Mouse (Mus musculus) layer of hippocampus, adult 9-10 months (tissue): Measurements from ENCODE around the gene Pknox2.

Experiments used
- DNase-seq: peaks from one replicate; pipeline ENCODE4 v3.0.0; 2022; ENCODE audit warnings: low spot score

The Pknox2 gene

DNA sequence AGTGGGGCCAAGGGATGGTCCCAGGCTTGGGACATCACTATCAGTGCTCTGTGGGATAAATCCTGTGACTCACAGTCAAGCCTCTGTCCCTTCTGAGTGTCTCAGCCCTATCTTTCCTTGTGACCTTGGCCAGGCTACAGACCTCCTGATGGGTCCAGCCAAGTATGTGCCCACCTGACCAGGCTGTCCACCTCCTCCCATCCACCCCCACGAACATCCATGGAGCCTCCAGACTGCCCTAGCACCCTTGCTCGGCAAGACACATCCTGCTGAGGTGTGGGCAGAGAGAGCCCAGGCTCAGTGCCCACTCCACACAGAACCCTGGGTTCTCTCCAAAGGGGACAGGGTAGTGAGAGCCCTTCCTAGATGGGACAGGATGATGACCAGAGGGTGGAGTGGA lies 204.6 kb downstream of the Pknox2 start:
- DNase-seq: no peak

DNA sequence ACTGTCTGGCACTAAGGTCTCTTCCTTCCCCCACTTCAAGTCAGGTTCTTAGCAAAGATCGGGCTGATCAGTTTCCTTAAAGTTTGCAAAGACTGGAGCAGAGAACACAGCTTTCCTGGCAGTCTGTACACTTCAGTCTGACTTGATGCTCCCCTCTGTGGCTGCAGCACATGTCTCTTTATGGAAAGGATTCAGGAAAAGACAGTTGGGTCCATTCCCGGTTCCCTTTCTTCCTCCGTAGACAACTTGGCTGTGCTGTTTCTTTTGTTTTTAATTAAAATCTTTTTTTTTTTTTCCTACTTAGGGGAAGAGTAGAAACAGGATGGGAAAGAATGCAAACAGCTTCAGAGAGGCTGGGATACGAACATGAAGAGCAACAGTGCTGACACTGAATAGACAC lies 205.1 kb downstream of the Pknox2 start:
- no peak for DNase-seq

DNA sequence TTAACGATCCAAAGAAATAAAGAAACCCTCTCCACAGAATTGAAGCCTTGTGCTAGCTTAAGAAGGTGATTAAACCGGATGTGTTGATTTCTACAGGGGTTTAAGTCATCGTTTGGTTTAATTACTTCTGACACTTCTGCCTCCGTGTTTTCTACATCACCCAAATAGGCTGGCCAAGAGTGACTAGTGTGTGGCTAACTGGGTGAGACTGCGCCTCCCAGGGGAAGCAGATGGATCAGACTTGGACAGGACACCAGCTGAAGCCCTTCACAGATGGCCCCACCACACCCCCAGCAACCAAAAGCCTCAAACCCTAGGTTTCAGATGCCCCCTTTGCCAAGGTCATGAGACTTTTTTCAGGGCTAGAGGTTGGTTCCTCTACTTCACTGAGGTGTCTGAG lies 205.6 kb downstream of the Pknox2 start:
- no peak for DNase-seq

DNA sequence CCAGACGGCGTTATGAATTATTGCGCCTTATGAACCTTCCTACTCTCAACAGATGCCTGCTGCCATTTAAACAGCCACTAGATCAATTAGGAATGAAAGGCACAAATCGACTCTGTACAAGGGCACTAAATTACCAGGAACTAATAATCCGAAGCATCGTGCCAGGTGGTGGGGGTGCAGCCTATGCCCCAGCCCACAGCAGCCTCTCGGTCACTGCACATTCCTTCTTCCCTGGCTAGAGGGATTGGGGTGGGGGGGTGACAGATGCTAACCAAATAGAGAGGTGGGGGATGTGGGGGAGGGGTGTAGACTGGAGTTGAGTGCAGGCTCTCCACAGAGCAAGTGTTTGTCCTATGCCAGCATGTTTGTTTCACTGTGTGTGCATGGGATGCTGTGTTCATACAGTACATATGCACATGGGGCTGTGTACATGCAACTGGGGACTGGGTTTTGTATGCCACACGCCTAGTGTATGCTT lies 208.6 kb downstream of the Pknox2 start:
- DNase-seq: no peak

- DNase-seq: peak; percentile 49
Measured at GRCm38 (mm10) chr9:36933813-36934493, 213.3 kb downstream of the Pknox2 start.

- no peak for DNase-seq
Measured at GRCm38 (mm10) chr9:36932950-36933812, 214.0 kb downstream of the Pknox2 start.

- DNase-seq: no peak
Measured at GRCm38 (mm10) chr9:36931657-36932056, 215.6 kb downstream of the Pknox2 start.

GRCm38 (mm10) chr9:36923753-36924152 lies 223.5 kb downstream of the Pknox2 start:
- DNase-seq: no peak

DNA sequence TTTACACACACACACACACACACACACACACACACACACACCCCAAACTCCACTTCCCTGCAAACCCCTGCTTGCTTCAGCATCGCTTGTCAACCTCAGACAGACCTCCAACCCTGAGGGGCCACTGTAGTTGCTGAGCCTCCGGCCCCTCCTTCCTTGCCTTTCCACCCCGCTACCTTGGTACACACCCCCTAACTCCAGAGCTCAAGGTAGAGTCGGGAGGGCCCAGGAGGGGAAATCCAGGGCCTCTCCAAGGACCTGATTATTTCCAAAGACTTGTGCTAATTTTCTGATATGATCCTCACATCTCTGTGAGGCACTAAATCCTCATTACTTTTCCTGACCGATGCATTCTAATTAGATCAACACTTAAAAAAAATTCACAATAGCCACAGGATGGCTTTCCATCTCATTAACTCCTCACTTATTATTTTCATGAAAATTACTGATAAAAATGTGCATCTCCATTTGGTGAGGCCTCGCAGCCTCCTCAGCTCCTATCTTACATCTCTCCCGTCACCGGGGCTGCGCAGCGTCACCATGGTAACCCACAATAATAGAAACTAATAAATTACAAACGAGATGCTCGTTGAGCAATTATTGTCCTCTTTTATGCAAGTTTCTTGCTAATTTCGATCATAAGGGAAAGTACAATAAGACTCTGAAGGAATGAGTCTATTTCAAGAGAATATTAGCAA lies 225.3 kb downstream of the Pknox2 start:
- peak; percentile 43 for DNase-seq

DNA sequence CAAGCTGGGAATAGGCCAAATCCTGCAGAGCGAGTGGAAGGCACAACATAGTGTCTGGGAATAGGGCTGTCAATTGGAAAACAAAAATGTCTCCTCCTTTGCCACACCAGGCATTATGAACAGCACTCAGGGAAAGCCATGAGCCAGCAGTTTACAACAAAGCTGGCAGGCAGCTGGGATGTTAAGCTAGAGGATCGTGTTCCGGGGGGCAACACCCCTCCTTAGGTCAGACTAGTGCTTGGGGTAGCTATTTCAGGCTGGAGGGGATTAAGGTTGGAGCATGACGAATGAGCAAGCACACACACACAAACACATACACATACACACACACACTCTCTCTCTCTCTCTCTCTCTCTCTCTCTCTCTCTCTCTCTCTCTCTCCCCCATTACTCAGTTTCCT lies 227.7 kb downstream of the Pknox2 start:
- DNase-seq: no peak

DNA sequence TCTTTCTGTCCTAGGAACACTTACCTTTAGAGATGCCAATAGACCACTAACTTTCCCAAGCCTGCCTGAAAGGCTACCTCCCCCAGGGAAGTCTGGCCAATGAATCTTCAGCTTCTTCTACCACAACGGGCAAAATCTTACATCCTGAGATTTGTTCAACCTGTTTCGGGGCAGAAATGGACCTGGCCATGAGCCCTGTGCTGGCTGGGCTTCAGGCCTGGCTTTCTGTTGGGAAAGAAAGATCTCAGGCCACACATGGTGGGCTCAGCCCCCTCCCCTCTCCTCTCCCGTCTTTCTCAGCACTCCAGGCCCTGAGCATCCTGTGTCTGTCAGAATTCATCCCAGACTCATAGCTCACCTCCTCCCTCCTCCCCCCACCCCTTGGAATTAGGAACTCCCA lies 228.6 kb downstream of the Pknox2 start:
- DNase-seq: no peak

DNA sequence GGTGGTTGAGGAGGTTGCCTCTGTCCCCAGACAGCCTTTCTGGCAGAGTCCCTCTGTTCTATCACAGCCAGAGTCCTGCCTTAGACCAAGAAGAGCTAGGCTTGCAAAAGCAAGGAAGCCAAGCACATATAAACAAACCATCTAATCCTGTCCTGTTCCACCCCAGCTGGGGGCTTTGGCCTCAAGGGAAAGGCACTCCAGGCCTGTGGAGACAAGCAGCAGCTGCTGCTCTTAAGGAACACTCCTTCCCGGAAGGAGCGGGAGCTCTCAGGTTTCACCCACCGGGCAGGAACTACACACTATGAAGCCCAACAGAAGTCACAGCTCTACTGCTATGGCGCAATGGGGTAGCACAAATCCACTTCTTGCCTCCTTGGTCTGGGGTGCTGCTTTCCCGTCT lies 230.3 kb downstream of the Pknox2 start:
- no peak for DNase-seq

GRCm38 (mm10) chr9:36916362-36916761 lies 230.8 kb downstream of the Pknox2 start:
- DNase-seq: peak; percentile 83

GRCm38 (mm10) chr9:36905452-36905851 lies 241.8 kb downstream of the Pknox2 start:
- DNase-seq: no peak

- no peak for DNase-seq
Measured at GRCm38 (mm10) chr9:36900464-36900863, 246.7 kb downstream of the Pknox2 start.

DNA sequence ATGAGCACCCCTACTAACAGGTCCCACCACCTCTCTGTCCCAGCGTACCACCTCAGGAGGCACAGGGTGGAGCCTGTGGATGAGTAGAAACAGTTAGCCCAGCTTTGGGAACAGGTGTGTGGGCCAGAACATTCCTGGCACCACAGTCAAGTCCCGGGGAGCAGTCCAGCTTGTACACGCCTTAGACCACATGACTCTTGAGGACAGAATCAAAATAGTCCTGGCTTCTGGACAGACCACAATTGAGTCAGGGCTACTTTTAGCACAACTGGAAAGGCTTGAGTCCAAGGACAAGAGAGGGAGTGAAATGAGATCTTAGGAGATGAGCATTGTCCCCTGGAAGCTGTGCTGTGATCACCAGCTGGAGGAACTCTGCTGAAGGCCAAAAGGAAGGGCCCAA lies 248.6 kb downstream of the Pknox2 start:
- DNase-seq: no peak

DNA sequence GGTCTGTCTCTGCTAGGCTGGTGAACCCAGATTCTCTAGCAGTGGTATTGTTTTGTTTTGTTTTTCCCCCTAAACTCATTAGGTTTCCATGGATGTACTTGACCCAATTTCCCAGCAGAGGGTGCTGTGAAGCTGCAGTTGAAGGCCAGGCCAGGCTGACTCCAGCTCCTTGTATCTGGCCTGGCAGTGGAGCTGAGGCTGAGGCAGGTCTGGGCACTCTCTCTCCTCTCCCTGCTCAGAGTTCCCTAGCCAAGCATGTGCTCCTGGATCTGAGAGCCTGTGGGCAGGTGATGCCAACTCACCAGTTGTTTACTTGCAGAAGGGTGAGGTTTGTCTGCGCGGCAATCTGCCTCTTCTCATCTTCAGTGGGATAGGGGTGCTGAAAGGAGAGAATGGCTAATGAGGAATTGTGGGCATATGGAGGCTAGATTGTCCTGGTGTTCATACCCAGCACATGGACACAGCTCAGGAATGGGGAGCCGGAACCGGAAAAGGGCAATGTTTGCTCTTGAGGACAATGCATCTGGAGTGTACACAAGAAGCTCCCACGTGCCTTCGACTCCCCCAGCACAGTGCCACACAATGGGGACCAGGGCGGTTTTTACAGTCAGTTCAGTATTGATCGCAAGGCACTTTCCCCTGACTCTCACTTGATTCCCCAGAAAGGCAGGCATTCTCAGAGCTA lies 252.1 kb downstream of the Pknox2 start:
- peak; percentile 73 for DNase-seq

DNA sequence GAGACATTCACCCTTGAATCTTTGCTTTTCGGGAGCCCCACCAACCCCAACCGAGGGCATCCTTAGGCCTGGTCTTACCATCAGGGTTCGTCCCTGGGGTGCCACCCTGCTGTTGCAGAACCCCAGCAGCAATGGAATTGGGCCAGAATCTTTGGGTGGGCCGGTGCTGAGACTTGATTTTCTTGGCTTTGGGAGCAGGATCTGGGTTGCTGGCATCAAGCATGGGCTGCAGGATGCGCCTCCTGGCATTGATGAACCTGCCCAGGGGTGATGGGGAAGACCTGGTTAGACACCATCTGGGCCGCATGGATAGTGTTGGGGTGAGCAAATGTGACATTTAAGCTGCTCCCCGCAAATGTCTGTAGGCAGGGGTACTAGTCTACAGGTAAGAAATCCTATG lies 253.0 kb downstream of the Pknox2 start:
- no peak for DNase-seq

DNA sequence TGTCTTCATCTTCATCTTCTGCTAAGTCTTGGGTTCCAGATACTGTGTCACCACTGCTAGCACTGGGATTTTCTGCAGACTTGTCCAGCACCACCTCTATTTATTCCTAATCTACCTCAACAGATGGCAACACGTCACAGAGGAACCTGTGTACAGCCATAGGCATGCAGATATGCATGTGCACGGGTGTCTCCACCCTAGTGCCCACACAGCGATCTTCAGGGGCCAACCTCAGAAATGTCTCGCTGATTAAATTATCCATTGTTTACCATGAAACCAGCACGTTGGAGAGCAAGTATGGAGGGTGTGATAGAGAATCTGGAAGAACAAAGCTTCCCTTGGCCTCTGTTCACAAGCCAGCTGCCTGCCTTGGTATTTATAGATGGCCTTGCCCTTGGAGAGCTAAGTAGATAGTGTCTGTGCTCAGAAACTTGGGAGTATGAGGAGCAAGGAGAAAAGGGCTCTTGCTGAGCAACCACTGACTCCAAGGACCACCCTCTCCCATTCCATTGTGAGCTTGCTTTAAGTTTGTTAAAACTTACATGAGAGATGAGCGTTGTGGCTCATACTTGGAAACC lies 253.7 kb downstream of the Pknox2 start:
- DNase-seq: no peak

DNA sequence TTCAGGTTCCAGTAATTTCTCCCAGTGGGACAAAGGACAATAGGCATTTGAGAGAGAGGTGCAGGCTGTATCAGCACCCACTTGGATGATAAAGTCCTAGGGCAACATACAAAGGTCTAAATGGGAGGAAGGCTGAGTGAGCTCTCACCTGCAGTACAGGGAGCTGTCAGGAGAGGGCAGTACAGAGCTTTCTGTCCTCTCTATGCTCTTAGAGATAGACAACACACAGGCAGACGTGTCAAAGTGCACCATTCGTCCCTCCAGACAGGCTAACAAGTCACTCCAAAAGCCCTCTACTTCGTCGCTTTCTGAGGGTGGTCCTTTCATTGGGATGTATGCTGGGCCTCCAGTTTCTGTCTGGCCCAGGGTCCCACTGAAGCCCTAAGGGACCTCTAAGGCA lies 256.7 kb downstream of the Pknox2 start:
- DNase-seq: peak; percentile 35

DNA sequence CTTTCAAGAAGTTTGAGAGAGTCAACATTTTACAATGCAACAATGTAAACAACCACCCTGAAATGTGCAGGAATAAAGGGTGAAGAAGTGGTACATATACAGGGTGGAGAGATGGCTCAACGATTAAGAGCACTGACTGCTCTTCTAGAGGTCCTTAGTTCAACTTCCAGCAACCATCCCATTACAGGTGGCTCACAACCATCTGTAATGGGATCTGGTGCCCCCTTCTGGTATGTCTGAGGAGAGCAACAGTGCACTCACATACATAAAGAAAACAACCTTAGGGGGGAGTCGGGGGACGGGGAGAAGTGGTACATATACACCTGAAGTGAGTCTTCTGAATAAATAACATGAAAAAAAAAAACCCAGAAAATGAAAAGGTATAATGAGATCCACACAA lies 262.0 kb downstream of the Pknox2 start:
- DNase-seq: no peak

GRCm38 (mm10) chr9:36883569-36883968 lies 263.6 kb downstream of the Pknox2 start:
- no peak for DNase-seq
